Mouse (Mus musculus): ENCODE measurements around the gene Msi2.
A peak's percentile ranks its signal among the peaks of the same experiment; 100 is the strongest.

Msi2 gene

GRCm38 (mm10) chr11:88429680-88430079, 288.6 kb downstream of the Msi2 start:
- DNase-seq, result no peak

- DNase-seq, result no peak
These were observed 292.6 kb downstream of the Msi2 start for GRCm38 (mm10) chr11:88425631-88426101.

GRCm38 (mm10) chr11:88424034-88424767, 294.1 kb downstream of the Msi2 start:
- no peak for DNase-seq

- DNase-seq, result no peak
These were observed 297.2 kb downstream of the Msi2 start for GRCm38 (mm10) chr11:88421057-88421578.

- no peak for DNase-seq
These were observed 298.5 kb downstream of the Msi2 start for GRCm38 (mm10) chr11:88419657-88420366.

GRCm38 (mm10) chr11:88419064-88419463, 299.2 kb downstream of the Msi2 start:
- DNase-seq, result no peak

- no peak for DNase-seq
These were observed 304.0 kb downstream of the Msi2 start for GRCm38 (mm10) chr11:88414157-88414870.

- peak in 1 of 2 experiments; percentile 46 for DNase-seq
These were observed 305.8 kb downstream of the Msi2 start for GRCm38 (mm10) chr11:88412423-88413094.

- DNase-seq, result no peak
These were observed 310.0 kb downstream of the Msi2 start for GRCm38 (mm10) chr11:88408305-88408704.

GRCm38 (mm10) chr11:88406408-88406915, 311.9 kb downstream of the Msi2 start:
- no peak for DNase-seq

GRCm38 (mm10) chr11:88404816-88405613, 313.3 kb downstream of the Msi2 start:
- DNase-seq, result peak; percentile 7 to 14

GRCm38 (mm10) chr11:88404247-88404677, 314.1 kb downstream of the Msi2 start:
- DNase-seq, result no peak

GRCm38 (mm10) chr11:88402290-88402689, 316.0 kb downstream of the Msi2 start:
- DNase-seq, result no peak

- DNase-seq, result no peak
These were observed 317.0 kb downstream of the Msi2 start for GRCm38 (mm10) chr11:88401333-88401732.

GRCm38 (mm10) chr11:88400926-88401325, 317.4 kb downstream of the Msi2 start:
- DNase-seq, result no peak

- DNase-seq, result no peak
These were observed 318.1 kb downstream of the Msi2 start for GRCm38 (mm10) chr11:88400235-88400634.

- no peak for DNase-seq
These were observed 318.9 kb downstream of the Msi2 start for GRCm38 (mm10) chr11:88399431-88399830.

- DNase-seq, result no peak
These were observed 319.3 kb downstream of the Msi2 start for GRCm38 (mm10) chr11:88399028-88399427.

- DNase-seq, result no peak
These were observed 323.0 kb downstream of the Msi2 start for GRCm38 (mm10) chr11:88395076-88395990.

- no peak for DNase-seq
These were observed 323.8 kb downstream of the Msi2 start for GRCm38 (mm10) chr11:88394341-88395075.
